Mouse (Mus musculus): ENCODE measurements at regions not wholly inside any gene's neighbourhood (a gene's known extent, or its start where the extent isn't known, plus 50 kb on each side); places are given as distances from the start of the nearest gene placed in this dataset.
A peak's percentile ranks its signal among the peaks of the same experiment; 100 is the strongest.

DNA sequence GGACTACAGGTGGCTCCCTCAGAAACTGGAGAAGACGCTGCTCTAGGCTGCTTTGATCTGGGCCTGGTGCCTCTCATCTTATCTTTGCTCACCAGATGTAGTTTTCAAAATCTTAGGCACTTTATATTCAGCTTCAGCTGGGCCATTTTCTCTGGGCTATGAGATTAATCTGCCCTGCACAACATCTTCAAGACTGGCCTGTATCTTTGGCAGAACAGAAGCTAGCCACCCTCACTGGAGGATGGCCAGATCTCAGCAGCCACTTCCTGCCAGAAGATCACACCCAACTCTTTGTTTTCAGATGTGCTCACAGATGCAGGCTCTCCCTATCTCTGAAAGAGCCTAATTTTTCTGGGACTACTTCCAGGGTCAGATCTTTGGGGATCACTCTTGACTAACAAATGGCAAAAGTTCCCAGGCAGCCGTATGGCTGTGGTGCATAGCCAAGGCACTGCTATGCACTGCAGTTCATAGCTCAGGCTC lies 75.8 kb upstream of the Irs2 start:
- no peak overlapping the region for H3K4me2 ChIP-seq (ENCODE audit: low read length)
- no peak overlapping the region for H3K4me3 ChIP-seq (ENCODE audit: low read depth, low read length)
- 57% methylated on average over 2 of the region's 2 CpGs for WGBS
- H3K9me3 ChIP-seq (ENCODE audit: control insufficient read depth, low read length) = no peaks in the 10 kb centered on the region
- H3K27ac ChIP-seq (ENCODE audit: low read depth) = no peak overlapping the region
- H3K9ac ChIP-seq (ENCODE audit: low read length) = no peak overlapping the region
- no peak for ATAC-seq (replicated peaks; ENCODE audit: low FRiP score, low TSS enrichment, low read depth)
- H3K36me3 ChIP-seq (ENCODE audit: control insufficient read depth, insufficient read depth, low read length) = no peaks in the 10 kb centered on the region
- H3K4me1 ChIP-seq (replicated peaks; ENCODE audit: control insufficient read depth, insufficient read depth, low read length) = peaks cover 14% of the 10 kb centered on the region; the same call in 1 of the 2 replicates
- no peaks in the 10 kb centered on the region for H3K27me3 ChIP-seq (replicated peaks; ENCODE audit: control insufficient read depth, insufficient read depth, low read length)
- no peak for DNase-seq (ENCODE audit: low spot score)

DNA sequence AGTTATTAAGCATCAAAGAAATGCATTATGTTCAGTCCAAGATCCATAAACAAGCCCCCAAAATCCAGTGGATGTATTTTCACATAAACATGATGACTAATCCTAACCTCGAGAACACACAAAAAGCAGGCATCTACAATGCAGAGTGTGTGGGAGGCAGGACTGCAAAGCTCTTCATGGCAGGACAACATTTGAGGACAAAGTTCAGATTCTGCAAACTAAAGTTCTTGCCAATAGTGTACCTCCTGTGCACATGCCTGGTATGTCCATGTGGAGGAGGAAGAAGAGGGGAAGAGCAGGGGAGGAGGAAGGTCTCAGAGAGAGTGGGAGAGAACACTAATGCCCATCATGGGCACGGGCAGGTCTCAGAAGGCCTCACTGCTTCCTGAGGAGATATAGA lies 72.6 kb upstream of the Irs2 start:
- DNase-seq (ENCODE audit: low spot score) = no peak
- Histone ChIP-seq H3K36me3 (ENCODE audit: control insufficient read depth, insufficient read depth, low read length) (no peaks in the 10 kb centered on the region), H3K4me1 (replicated peaks; ENCODE audit: control insufficient read depth, insufficient read depth, low read length) (peaks cover 36% of the 10 kb centered on the region), H3K4me2 (ENCODE audit: low read length) (no peak overlapping the region), H3K27me3 (replicated peaks; ENCODE audit: control insufficient read depth, insufficient read depth, low read length) (no peaks in the 10 kb centered on the region), H3K9ac (ENCODE audit: low read length) (no peak overlapping the region), H3K27ac (ENCODE audit: low read depth) (no peak overlapping the region), H3K9me3 (ENCODE audit: control insufficient read depth, low read length) (no peaks in the 10 kb centered on the region), H3K4me3 (ENCODE audit: low read depth, low read length) (no peak overlapping the region)
- ATAC-seq (replicated peaks; ENCODE audit: low FRiP score, low TSS enrichment, low read depth) = no peak
- 85% methylated on average over 2 of the region's 2 CpGs for WGBS

DNA sequence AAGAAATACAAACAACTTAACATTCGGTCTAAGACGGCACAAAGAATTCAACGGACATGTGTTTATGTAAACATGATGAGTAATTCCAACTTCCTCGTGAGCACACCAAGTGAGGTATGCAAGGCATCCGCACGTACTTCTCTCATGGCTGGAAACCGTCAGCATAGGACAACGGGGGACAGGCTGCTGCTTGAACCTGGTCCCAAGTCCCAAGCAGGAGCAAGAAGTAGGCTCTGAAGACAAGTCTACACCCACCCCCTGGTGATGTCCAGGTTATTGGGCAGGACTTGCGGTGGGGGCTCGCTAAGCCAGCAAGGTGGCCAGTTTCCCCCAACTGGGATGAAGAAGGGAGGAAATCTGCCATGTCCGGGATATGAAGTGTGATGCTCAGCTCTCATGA lies 71.5 kb upstream of the Irs2 start:
- no peaks in the 10 kb centered on the region for H3K9me3 ChIP-seq (ENCODE audit: control insufficient read depth, low read length)
- WGBS = 42% methylated on average over 11 of the region's 11 CpGs
- H3K4me3 ChIP-seq (ENCODE audit: low read depth, low read length) = no peak overlapping the region
- no peak overlapping the region for H3K27ac ChIP-seq (ENCODE audit: low read depth)
- H3K27me3 ChIP-seq (replicated peaks; ENCODE audit: control insufficient read depth, insufficient read depth, low read length) = no peaks in the 10 kb centered on the region
- no peaks in the 10 kb centered on the region for H3K36me3 ChIP-seq (ENCODE audit: control insufficient read depth, insufficient read depth, low read length)
- DNase-seq (ENCODE audit: low spot score) (no peak), ATAC-seq (replicated peaks; ENCODE audit: low FRiP score, low TSS enrichment, low read depth) (no peak)
- H3K4me1 ChIP-seq (replicated peaks; ENCODE audit: control insufficient read depth, insufficient read depth, low read length) = peaks cover 32% of the 10 kb centered on the region
- 0 out of 2 replicates have a peak overlapping the region, but pooled peaks have one; percentile 13 for H3K4me2 ChIP-seq (ENCODE audit: low read length)
- H3K9ac ChIP-seq (ENCODE audit: low read length) = no peak overlapping the region

DNA sequence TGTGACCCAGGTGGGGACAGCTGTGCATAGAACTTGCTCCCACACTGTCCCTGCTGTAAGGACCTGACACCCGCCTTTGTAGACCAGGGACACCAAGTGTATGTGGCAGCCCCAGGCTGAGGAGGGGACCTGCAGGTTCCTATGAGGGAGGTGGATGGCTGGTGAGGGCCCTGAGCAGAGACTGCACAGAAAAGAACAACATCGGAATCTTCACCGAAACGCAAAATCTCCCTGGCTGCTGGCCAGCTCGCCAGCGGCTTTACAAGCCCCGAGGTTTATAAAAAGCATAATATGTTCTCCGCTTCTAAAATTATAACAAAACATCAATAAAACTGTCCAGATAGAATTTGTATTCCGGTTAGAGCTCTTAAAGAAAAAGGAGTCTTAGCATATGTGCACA lies 68.9 kb upstream of the Irs2 start:
- DNase-seq (ENCODE audit: low spot score) (peak; percentile 71), ATAC-seq (replicated peaks; ENCODE audit: low FRiP score, low TSS enrichment, low read depth) (no peak)
- Histone ChIP-seq H3K4me1 (replicated peaks; ENCODE audit: control insufficient read depth, insufficient read depth, low read length) (peaks cover 30% of the 10 kb centered on the region), H3K36me3 (ENCODE audit: control insufficient read depth, insufficient read depth, low read length) (no peaks in the 10 kb centered on the region), H3K27me3 (replicated peaks; ENCODE audit: control insufficient read depth, insufficient read depth, low read length) (no peaks in the 10 kb centered on the region), H3K9ac (ENCODE audit: low read length) (no peak overlapping the region), H3K27ac (ENCODE audit: low read depth) (peak overlapping the region; percentile 47; the same call in 1 of the 2 replicates), H3K4me2 (ENCODE audit: low read length) (peak overlapping the region; percentile 32), H3K4me3 (ENCODE audit: low read depth, low read length) (no peak overlapping the region), H3K9me3 (ENCODE audit: control insufficient read depth, low read length) (no peaks in the 10 kb centered on the region)
- 42% methylated on average over 9 of the region's 9 CpGs for WGBS

DNA sequence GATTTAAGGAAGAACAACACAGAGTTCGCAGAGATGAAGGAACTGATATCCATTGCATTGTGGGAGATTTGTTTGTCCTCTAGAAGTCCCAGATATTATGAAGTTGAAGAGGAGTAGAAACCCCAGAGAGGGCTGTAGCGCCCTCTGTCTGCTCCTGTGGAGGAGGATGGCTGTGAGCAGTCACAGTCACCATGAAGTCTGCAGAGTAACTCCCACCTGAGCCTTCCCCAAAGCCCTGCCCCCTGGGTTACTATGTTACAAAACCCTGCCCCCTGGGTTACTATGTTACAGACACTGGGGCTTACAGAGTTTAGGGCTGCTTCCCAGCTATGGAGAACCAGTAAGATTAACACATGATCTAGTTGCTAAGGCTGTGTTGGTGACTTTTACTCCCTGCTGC lies 62.9 kb upstream of the Irs2 start:
- H3K27me3 ChIP-seq (replicated peaks; ENCODE audit: control insufficient read depth, insufficient read depth, low read length) = no peaks in the 10 kb centered on the region
- no peak overlapping the region for H3K9ac ChIP-seq (ENCODE audit: low read length)
- no peaks in the 10 kb centered on the region for H3K9me3 ChIP-seq (ENCODE audit: control insufficient read depth, low read length)
- H3K4me3 ChIP-seq (ENCODE audit: low read depth, low read length) = no peak overlapping the region
- WGBS = 58% methylated on average over 2 of the region's 2 CpGs
- no peaks in the 10 kb centered on the region for H3K4me1 ChIP-seq (replicated peaks; ENCODE audit: control insufficient read depth, insufficient read depth, low read length)
- ATAC-seq (replicated peaks; ENCODE audit: low FRiP score, low TSS enrichment, low read depth) = no peak
- H3K36me3 ChIP-seq (ENCODE audit: control insufficient read depth, insufficient read depth, low read length) = no peaks in the 10 kb centered on the region
- no peak overlapping the region for H3K27ac ChIP-seq (ENCODE audit: low read depth)
- no peak for DNase-seq (ENCODE audit: low spot score)
- no peak overlapping the region for H3K4me2 ChIP-seq (ENCODE audit: low read length)

DNA sequence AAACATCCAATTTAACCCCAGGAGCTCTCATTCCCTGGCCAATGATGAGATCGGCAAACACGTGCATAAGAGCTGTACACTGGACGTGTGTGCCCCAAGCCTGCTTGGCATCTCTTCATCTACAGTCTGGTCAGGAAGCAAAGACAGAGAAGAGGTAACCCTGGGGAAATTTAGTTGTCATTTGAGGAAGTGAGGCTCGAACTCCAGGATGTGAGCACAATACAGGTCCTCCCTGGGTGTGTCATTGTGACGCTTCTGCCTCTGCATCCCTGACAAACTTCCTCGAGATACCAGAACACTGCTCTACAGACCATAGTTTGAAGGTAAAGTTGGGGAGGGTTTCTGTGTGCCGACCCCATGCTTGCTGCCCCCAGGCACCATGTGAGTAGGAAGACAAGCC lies 59.2 kb upstream of the Irs2 start:
- H3K4me2 ChIP-seq (ENCODE audit: low read length) = no peak overlapping the region
- H3K27ac ChIP-seq (ENCODE audit: low read depth) = no peak overlapping the region
- no peak for ATAC-seq (replicated peaks; ENCODE audit: low FRiP score, low TSS enrichment, low read depth)
- no peaks in the 10 kb centered on the region for H3K36me3 ChIP-seq (ENCODE audit: control insufficient read depth, insufficient read depth, low read length)
- WGBS = 81% methylated on average over 7 of the region's 7 CpGs
- no peak for DNase-seq (ENCODE audit: low spot score)
- H3K27me3 ChIP-seq (replicated peaks; ENCODE audit: control insufficient read depth, insufficient read depth, low read length) = no peaks in the 10 kb centered on the region
- H3K4me1 ChIP-seq (replicated peaks; ENCODE audit: control insufficient read depth, insufficient read depth, low read length) = no peaks in the 10 kb centered on the region
- H3K4me3 ChIP-seq (ENCODE audit: low read depth, low read length) = no peak overlapping the region
- no peak overlapping the region for H3K9ac ChIP-seq (ENCODE audit: low read length)
- no peaks in the 10 kb centered on the region for H3K9me3 ChIP-seq (ENCODE audit: control insufficient read depth, low read length)

DNA sequence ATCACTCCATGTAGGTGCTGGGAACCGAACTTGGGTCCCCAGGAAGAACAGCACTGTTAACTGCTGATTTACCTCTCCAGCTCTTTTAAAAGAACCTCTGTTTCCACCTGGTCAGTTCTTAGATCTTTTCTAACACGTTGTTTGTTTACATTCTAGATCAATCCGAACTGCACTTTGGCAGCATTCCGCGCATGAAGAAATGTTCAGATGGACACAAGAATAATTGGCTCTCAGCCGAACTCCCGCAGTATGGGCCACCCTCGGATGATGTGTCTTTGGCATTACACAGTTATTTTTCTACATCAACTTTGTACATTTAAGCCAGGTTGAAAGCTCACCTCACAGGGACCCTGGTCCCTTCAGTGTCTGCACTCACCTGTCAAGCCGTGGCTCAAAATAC lies 57.7 kb upstream of the Irs2 start:
- no peak overlapping the region for H3K4me3 ChIP-seq (ENCODE audit: low read depth, low read length)
- no peak overlapping the region for H3K4me2 ChIP-seq (ENCODE audit: low read length)
- H3K36me3 ChIP-seq (ENCODE audit: control insufficient read depth, insufficient read depth, low read length) = no peaks in the 10 kb centered on the region
- no peaks in the 10 kb centered on the region for H3K9me3 ChIP-seq (ENCODE audit: control insufficient read depth, low read length)
- 83% methylated on average over 9 of the region's 9 CpGs for WGBS
- no peaks in the 10 kb centered on the region; the same call in 1 of the 2 replicates for H3K4me1 ChIP-seq (replicated peaks; ENCODE audit: control insufficient read depth, insufficient read depth, low read length)
- ATAC-seq (replicated peaks; ENCODE audit: low FRiP score, low TSS enrichment, low read depth) (no peak), DNase-seq (ENCODE audit: low spot score) (no peak)
- H3K27me3 ChIP-seq (replicated peaks; ENCODE audit: control insufficient read depth, insufficient read depth, low read length) = no peaks in the 10 kb centered on the region
- H3K27ac ChIP-seq (ENCODE audit: low read depth) = no peak overlapping the region
- no peak overlapping the region for H3K9ac ChIP-seq (ENCODE audit: low read length)

DNA sequence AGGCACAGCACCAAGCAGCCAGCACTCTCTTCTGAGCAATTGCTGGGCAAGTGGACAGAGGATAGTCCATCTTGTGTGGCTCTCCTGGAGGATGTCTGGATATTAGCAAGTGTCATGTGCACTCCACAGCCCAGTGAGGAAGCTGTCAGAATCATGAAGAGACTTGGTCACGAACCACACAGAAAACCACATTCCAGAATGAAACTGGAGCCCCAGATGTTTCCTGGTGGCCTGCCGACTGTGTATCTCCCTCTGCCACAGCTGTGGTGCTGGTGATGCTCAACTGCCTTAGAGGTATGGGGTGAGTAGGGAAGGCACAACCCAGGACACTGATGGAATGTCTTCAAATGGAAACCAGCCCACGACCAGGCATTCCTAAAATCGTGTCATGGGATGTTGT lies 57.0 kb upstream of the Irs2 start:
- WGBS = 38% methylated on average over 4 of the region's 4 CpGs
- H3K36me3 ChIP-seq (ENCODE audit: control insufficient read depth, insufficient read depth, low read length) = no peaks in the 10 kb centered on the region
- no peaks in the 10 kb centered on the region for H3K27me3 ChIP-seq (replicated peaks; ENCODE audit: control insufficient read depth, insufficient read depth, low read length)
- no peak overlapping the region for H3K4me3 ChIP-seq (ENCODE audit: low read depth, low read length)
- H3K9me3 ChIP-seq (ENCODE audit: control insufficient read depth, low read length) = no peaks in the 10 kb centered on the region
- no peak overlapping the region for H3K9ac ChIP-seq (ENCODE audit: low read length)
- DNase-seq (ENCODE audit: low spot score) = no peak
- no peak for ATAC-seq (replicated peaks; ENCODE audit: low FRiP score, low TSS enrichment, low read depth)
- H3K27ac ChIP-seq (ENCODE audit: low read depth) = no peak overlapping the region
- no peak overlapping the region for H3K4me2 ChIP-seq (ENCODE audit: low read length)
- no peaks in the 10 kb centered on the region; the same call in 1 of the 2 replicates for H3K4me1 ChIP-seq (replicated peaks; ENCODE audit: control insufficient read depth, insufficient read depth, low read length)

DNA sequence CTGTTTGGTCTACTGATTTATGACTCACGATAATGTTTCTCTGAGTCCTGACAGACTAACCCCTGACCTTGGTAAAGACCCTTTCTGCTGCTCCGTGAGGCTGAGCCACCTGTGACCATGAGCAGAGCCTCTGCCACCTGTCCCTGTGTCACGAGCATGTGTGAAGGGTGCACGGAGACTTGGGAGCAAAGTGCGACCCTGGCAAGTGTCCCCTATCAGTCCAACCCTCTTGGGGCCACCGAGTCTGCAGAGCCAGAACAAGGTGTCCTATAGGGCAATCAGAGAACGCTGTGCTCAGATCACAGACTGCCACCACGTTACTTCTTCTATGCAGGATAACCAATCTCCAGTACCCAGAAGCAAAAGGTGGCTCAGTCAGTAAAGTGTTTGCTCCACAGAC lies 54.8 kb upstream of the Irs2 start:
- Histone ChIP-seq H3K4me3 (ENCODE audit: low read depth, low read length) (no peak overlapping the region), H3K27ac (ENCODE audit: low read depth) (no peak overlapping the region), H3K27me3 (replicated peaks; ENCODE audit: control insufficient read depth, insufficient read depth, low read length) (no peaks in the 10 kb centered on the region), H3K4me2 (ENCODE audit: low read length) (no peak overlapping the region), H3K9me3 (ENCODE audit: control insufficient read depth, low read length) (no peaks in the 10 kb centered on the region), H3K9ac (ENCODE audit: low read length) (no peak overlapping the region), H3K36me3 (ENCODE audit: control insufficient read depth, insufficient read depth, low read length) (no peaks in the 10 kb centered on the region), H3K4me1 (replicated peaks; ENCODE audit: control insufficient read depth, insufficient read depth, low read length) (no peaks in the 10 kb centered on the region; the same call in 1 of the 2 replicates)
- ATAC-seq (replicated peaks; ENCODE audit: low FRiP score, low TSS enrichment, low read depth) (peak; percentile 62), DNase-seq (ENCODE audit: low spot score) (no peak)
- 68% methylated on average over 8 of the region's 8 CpGs for WGBS

All from intestine, embryonic 14.5 days (tissue).